Mouse (Mus musculus): ENCODE results near the gene Gm9821.

Gene Gm9821

GRCm38 (mm10) chr2:91949411-91950274 lies 4.1 kb downstream of the Gm9821 start:
- peak; percentile 63 for DNase-seq

- DNase-seq: peak; percentile 76
Observed at GRCm38 (mm10) chr2:91950275-91951085, 5.0 kb downstream of the Gm9821 start.

GRCm38 (mm10) chr2:91953825-91954224 lies 8.3 kb downstream of the Gm9821 start:
- DNase-seq: no peak

- peak; percentile 11 for DNase-seq
Observed at GRCm38 (mm10) chr2:91955121-91955591, 9.7 kb downstream of the Gm9821 start.

- no peak for DNase-seq
Observed at GRCm38 (mm10) chr2:91955875-91956274, 10.4 kb downstream of the Gm9821 start.

GRCm38 (mm10) chr2:91957096-91957495 lies 11.6 kb downstream of the Gm9821 start:
- DNase-seq: peak; percentile 80

- no peak for DNase-seq
Observed at GRCm38 (mm10) chr2:91958049-91958448, 12.5 kb downstream of the Gm9821 start.

GRCm38 (mm10) chr2:91958701-91959457 lies 13.4 kb downstream of the Gm9821 start:
- DNase-seq: peak; percentile 82

- DNase-seq: no peak
Observed at GRCm38 (mm10) chr2:91959544-91960410, 14.3 kb downstream of the Gm9821 start.

- DNase-seq: no peak
Observed at GRCm38 (mm10) chr2:91960459-91960858, 15.0 kb downstream of the Gm9821 start.

- DNase-seq: peak; percentile 58
Observed at GRCm38 (mm10) chr2:91961901-91962761, 16.6 kb downstream of the Gm9821 start.

GRCm38 (mm10) chr2:91962864-91963401 lies 17.4 kb downstream of the Gm9821 start:
- DNase-seq: peak; percentile 71

- DNase-seq: peak; percentile 98
Observed at GRCm38 (mm10) chr2:91963443-91963932, 18.0 kb downstream of the Gm9821 start.

- no peak for DNase-seq
Observed at GRCm38 (mm10) chr2:91964610-91965204, 19.2 kb downstream of the Gm9821 start.

- DNase-seq: peak; percentile 70
Observed at GRCm38 (mm10) chr2:91965417-91965816, 19.9 kb downstream of the Gm9821 start.

GRCm38 (mm10) chr2:91966367-91966766 lies 20.9 kb downstream of the Gm9821 start:
- DNase-seq: no peak

GRCm38 (mm10) chr2:91967962-91968361 lies 22.5 kb downstream of the Gm9821 start:
- DNase-seq: no peak

- no peak for DNase-seq
Observed at GRCm38 (mm10) chr2:91971231-91972097, 26.0 kb downstream of the Gm9821 start.

GRCm38 (mm10) chr2:91972121-91972566 lies 26.6 kb downstream of the Gm9821 start:
- DNase-seq: no peak
